Mouse (Mus musculus) forebrain, embryonic 13.5 days (tissue): ENCODE measurements around the gene Ormdl1. TPM values are rescaled to one million over a fixed set of nuclear protein-coding genes. Genes with fewer than 3 reads are reported as not detected.
"Not testable (repeated sequence)": the region's sequence is repeated elsewhere in the genome, so short reads cannot be mapped to it uniquely, and the experiment has no call there.

Experiments
- ATAC-seq: fragments of 200-750 bp; cut with Nextera tagmentation; 2 replicates; pipeline ENCODE4 v1.8.0; 2017
- H3K27ac ChIP-seq: fragments of 300-500 bp; sonication (generic); 2 replicates; pipeline ENCODE4 v1.5.1; 2015; ENCODE audit warnings: inconsistent platforms, mild to moderate bottlenecking, moderate library complexity
- H3K27me3 ChIP-seq: fragments of 300-500 bp; sonication (generic); 2 replicates; pipeline ENCODE4 v1.6.1; 2015; ENCODE audit warnings: mild to moderate bottlenecking, inconsistent platforms
- H3K36me3 ChIP-seq: fragments of 300-500 bp; sonication (generic); 2 replicates; pipeline ENCODE4 v1.6.1; 2015; ENCODE audit warnings: mild to moderate bottlenecking, inconsistent platforms; ENCODE audit not compliant: poor library complexity, severe bottlenecking
- H3K4me1 ChIP-seq: fragments of 300-500 bp; sonication (generic); 2 replicates; pipeline ENCODE4 v1.6.1; 2015; ENCODE audit warnings: inconsistent platforms
- H3K4me2 ChIP-seq: fragments of 300-500 bp; sonication (generic); 2 replicates; pipeline ENCODE4 v1.6.1; 2015; ENCODE audit warnings: inconsistent platforms, mild to moderate bottlenecking, moderate library complexity
- H3K4me3 ChIP-seq: fragments of 300-500 bp; sonication (generic); 2 replicates; pipeline ENCODE4 v1.5.1; 2015; ENCODE audit warnings: mild to moderate bottlenecking, inconsistent platforms
- H3K9ac ChIP-seq: fragments of 300-500 bp; sonication (generic); 2 replicates; pipeline ENCODE4 v1.6.1; 2015; ENCODE audit warnings: mild to moderate bottlenecking, inconsistent platforms
- H3K9me3 ChIP-seq: fragments of 300-500 bp; sonication (generic); replicated peaks from 2 replicates; pipeline ENCODE4 v1.6.1; 2016; ENCODE audit warnings: inconsistent platforms
- WGBS: fragments of 180-500 bp; shearing (Covaris S2); methylation state at CpG from one replicate; pipeline ENCODE4 v1.1.7; 2015; 5-methylcytosine and 5-hydroxymethylcytosine counted together
- polyA plus RNA-seq: library from polyadenylated mRNA; unstranded; fragments of >200 nt; fragmentation: Nextera tagmentation; extraction: Ambion mirVana; gene quantifications from 2 replicates; pipeline ENCODE4 v1.2.1, GENCODE M21; 2015

Ormdl1 gene
- polyA plus RNA-seq = 72.3 and 76.5 TPM in 2 replicates

- peak; percentile 100 for ATAC-seq
- WGBS = under 1% methylated on average over 66 of the region's 66 CpGs
These were observed at the start of gene Ormdl1, which contains the start of the genes Pms1 and Gm28778 for GRCm38 (mm10) chr1:53296581-53297383. Gene Ormdl1, plus strand, starts transcription at chr1:53297095. Gene Pms1, minus strand, starts transcription at chr1:53297018. Gene Gm28778, plus strand, starts transcription at chr1:53297111.

GRCm38 (mm10) chr1:53264958-53265612 lies 31.8 kb upstream of the Ormdl1 start:
- peaks cover 13% of the 10 kb centered on the region for H3K36me3 ChIP-seq
- not testable (repeated sequence) for H3K9ac ChIP-seq, H3K27ac ChIP-seq, H3K9me3 ChIP-seq, H3K4me2 ChIP-seq, H3K4me1 ChIP-seq, ATAC-seq, H3K4me3 ChIP-seq, H3K27me3 ChIP-seq

More at GRCm38 (mm10) chr1:53296581-53297383, at the start of gene Ormdl1, which contains the start of the genes Pms1 and Gm28778:
- Histone ChIP-seq H3K4me1 (peaks cover 12% of the 10 kb centered on the region), H3K4me2 (peak within 1 kb of the TSS; percentile 61), H3K27me3 (no peaks in the 10 kb centered on the region), H3K9ac (peak within 1 kb of the TSS; percentile 86), H3K9me3 (no peaks in the 10 kb centered on the region), H3K36me3 (peaks cover 14% of the 10 kb centered on the region; the same call in 1 of the 2 replicates), H3K27ac (peak within 1 kb of the TSS; percentile 81), H3K4me3 (peak within 1 kb of the TSS; percentile 67)

GRCm38 (mm10) chr1:53269901-53270300 lies 27.0 kb upstream of the Ormdl1 start:
- 93% methylated on average over 3 of the region's 3 CpGs for WGBS
- H3K9me3 ChIP-seq = no peaks in the 10 kb centered on the region
- no peak overlapping the region for H3K4me3 ChIP-seq
- H3K4me2 ChIP-seq = no peak overlapping the region
- no peaks in the 10 kb centered on the region for H3K4me1 ChIP-seq
- H3K36me3 ChIP-seq = peaks cover 8% of the 10 kb centered on the region
- H3K27me3 ChIP-seq = no peaks in the 10 kb centered on the region
- ATAC-seq = no peak
- H3K27ac ChIP-seq = no peak overlapping the region
- H3K9ac ChIP-seq = no peak overlapping the region

GRCm38 (mm10) chr1:53272646-53273045 lies 24.2 kb upstream of the Ormdl1 start:
- H3K27ac ChIP-seq = no peak overlapping the region
- no peak overlapping the region for H3K4me2 ChIP-seq
- no peak overlapping the region for H3K9ac ChIP-seq
- no peaks in the 10 kb centered on the region for H3K9me3 ChIP-seq
- no peaks in the 10 kb centered on the region for H3K4me1 ChIP-seq
- no peaks in the 10 kb centered on the region for H3K27me3 ChIP-seq
- H3K4me3 ChIP-seq = no peak overlapping the region
- no peak for ATAC-seq
- 0 out of 2 replicates have a peak, but pooled peaks cover under 1% of the 10 kb centered on the region for H3K36me3 ChIP-seq

- WGBS = 88% methylated on average over 3 of the region's 3 CpGs
- ATAC-seq = no peak
These were observed 5.7 kb upstream of the Ormdl1 start for GRCm38 (mm10) chr1:53291197-53291596.

GRCm38 (mm10) chr1:53300506-53300905 lies 3.6 kb downstream of the Ormdl1 start:
- Histone ChIP-seq H3K9ac (no peak overlapping the region), H3K9me3 (no peaks in the 10 kb centered on the region), H3K27ac (no peak overlapping the region), H3K4me2 (no peak overlapping the region), H3K4me1 (peaks cover 12% of the 10 kb centered on the region), H3K36me3 (peaks cover 21% of the 10 kb centered on the region; the same call in 1 of the 2 replicates), H3K27me3 (no peaks in the 10 kb centered on the region), H3K4me3 (no peak overlapping the region)
- ATAC-seq = no peak
- 89% methylated on average over 4 of the region's 4 CpGs for WGBS

More at GRCm38 (mm10) chr1:53291197-53291596, 5.7 kb upstream of the Ormdl1 start:
- H3K4me2 ChIP-seq = no peak overlapping the region
- no peaks in the 10 kb centered on the region for H3K27me3 ChIP-seq
- no peaks in the 10 kb centered on the region for H3K9me3 ChIP-seq
- no peak overlapping the region for H3K4me3 ChIP-seq
- no peaks in the 10 kb centered on the region for H3K36me3 ChIP-seq
- no peaks in the 10 kb centered on the region for H3K4me1 ChIP-seq
- no peak overlapping the region for H3K27ac ChIP-seq
- no peak overlapping the region for H3K9ac ChIP-seq

GRCm38 (mm10) chr1:53312989-53313967 lies 16.4 kb downstream of the Ormdl1 start, which contains the start of gene Osgepl1:
Gene Osgepl1, plus strand, starts transcription at chr1:53313624.
- peaks cover 32% of the 10 kb centered on the region for H3K36me3 ChIP-seq
- peak within 1 kb of the TSS; percentile 67 for H3K4me3 ChIP-seq
- H3K27me3 ChIP-seq = no peaks in the 10 kb centered on the region
- peak within 1 kb of the TSS; percentile 77 for H3K27ac ChIP-seq
- H3K9ac ChIP-seq = peak within 1 kb of the TSS; percentile 82
- peak; percentile 99 for ATAC-seq
- no peaks in the 10 kb centered on the region for H3K9me3 ChIP-seq
- peaks cover 16% of the 10 kb centered on the region for H3K4me1 ChIP-seq
- 3% methylated on average over 27 of the region's 27 CpGs for WGBS
- H3K4me2 ChIP-seq = peak within 1 kb of the TSS; percentile 66

GRCm38 (mm10) chr1:53321662-53322344 lies 24.9 kb downstream of the Ormdl1 start:
- no peak for ATAC-seq
- no peaks in the 10 kb centered on the region for H3K27me3 ChIP-seq
- no peak overlapping the region for H3K4me2 ChIP-seq
- H3K36me3 ChIP-seq = peaks cover 37% of the 10 kb centered on the region
- no peak overlapping the region for H3K9ac ChIP-seq
- no peaks in the 10 kb centered on the region for H3K9me3 ChIP-seq
- WGBS = 98% methylated on average over 4 of the region's 4 CpGs
- no peaks in the 10 kb centered on the region for H3K4me1 ChIP-seq
- H3K4me3 ChIP-seq = no peak overlapping the region
- no peak overlapping the region for H3K27ac ChIP-seq

GRCm38 (mm10) chr1:53323254-53323653 lies 26.4 kb downstream of the Ormdl1 start:
- Histone ChIP-seq H3K9ac (no peak overlapping the region), H3K4me2 (no peak overlapping the region), H3K27ac (no peak overlapping the region), H3K4me3 (no peak overlapping the region), H3K27me3 (no peaks in the 10 kb centered on the region), H3K4me1 (no peaks in the 10 kb centered on the region), H3K36me3 (peaks cover 26% of the 10 kb centered on the region), H3K9me3 (no peaks in the 10 kb centered on the region)
- 93% methylated on average over 5 of the region's 5 CpGs for WGBS
- ATAC-seq = no peak

- Histone ChIP-seq H3K4me2 (no peak overlapping the region), H3K36me3 (peaks cover 22% of the 10 kb centered on the region), H3K9me3 (no peaks in the 10 kb centered on the region), H3K27me3 (no peaks in the 10 kb centered on the region), H3K9ac (no peak overlapping the region), H3K4me3 (no peak overlapping the region), H3K27ac (no peak overlapping the region), H3K4me1 (no peaks in the 10 kb centered on the region)
- no peak for ATAC-seq
- WGBS = 92% methylated on average over 1 of the region's 1 CpGs
These were observed 27.4 kb downstream of the Ormdl1 start for GRCm38 (mm10) chr1:53324277-53324676.
